Mouse (Mus musculus) adrenal gland (tissue): Measurements from ENCODE around the gene Gys1.

Source experiments
- intact Hi-C: fragments of 180-260 bp; cut with DNase I; formaldehyde crosslinking; loops from one replicate; pipeline ENCODE4 v1.15.1; 2025

Gene Gys1

DNA sequence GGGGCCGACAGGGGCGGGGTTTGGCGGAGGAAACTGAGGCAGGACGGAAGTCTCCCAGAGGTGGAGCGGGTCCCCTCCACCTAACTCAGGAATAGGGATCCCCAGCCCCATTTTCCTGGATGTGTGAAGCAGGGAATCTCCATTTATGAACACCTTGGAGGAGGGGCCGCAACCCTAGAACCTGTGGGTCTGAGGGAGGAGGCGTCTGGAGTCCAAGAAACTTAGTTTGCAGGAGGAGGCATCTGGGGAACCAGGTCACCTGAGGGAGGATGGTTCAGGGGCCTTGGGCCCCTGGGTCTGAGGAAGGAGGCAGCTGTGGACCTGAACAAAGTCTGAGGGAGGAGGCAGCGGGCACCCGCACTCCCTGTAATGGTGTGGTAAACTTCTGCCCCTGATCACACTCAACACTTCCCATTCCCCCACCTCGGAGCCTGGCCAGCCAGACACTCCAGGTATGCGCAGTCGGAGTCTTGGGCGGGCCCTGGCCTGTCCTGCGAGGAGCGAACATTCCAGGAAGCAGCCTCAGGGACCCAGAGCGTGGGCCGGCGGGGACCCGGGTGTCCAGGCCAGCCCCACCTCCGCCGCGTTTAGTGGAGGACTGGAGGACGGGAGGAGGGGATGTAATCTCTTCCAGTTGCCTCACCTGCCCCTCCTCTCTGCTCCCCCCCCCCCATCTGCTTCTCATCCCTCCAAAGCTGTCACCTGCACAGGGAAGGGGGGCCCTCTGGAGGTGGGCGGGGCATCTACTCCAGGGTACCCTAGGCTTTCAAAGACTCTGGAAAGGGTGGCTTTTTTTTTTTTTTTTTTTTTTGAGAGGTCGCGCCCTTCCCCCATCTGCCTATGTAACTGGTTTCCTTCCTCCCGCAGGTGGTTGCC, 20.5 kb upstream of the Gys1 start:
- intact Hi-C loops: no loop called here

DNA sequence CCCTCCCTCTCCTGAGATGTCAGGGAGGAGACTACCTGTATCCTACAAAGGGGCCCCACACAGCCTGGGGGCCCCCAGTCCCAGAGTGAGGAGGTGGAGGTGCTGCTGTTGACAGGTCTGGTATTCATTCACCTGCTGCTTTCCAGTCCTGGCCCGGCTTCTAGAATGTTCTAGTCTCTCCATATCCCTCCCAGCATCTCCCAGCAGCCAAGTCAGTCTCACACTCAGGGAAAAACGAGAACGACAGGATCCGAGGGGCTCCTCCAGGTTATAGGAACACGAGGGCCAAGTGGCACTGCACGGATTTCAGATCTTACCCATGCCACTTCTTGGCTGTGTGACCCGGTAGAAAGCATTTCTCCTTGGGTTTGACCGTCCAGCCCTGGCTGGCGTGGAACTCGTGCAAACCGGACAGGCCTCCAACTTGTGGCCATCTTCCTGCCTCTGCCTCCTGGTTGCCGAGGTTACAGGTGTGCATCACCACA, 19.9 kb upstream of the Gys1 start:
- intact Hi-C loops: no loop called here

DNA sequence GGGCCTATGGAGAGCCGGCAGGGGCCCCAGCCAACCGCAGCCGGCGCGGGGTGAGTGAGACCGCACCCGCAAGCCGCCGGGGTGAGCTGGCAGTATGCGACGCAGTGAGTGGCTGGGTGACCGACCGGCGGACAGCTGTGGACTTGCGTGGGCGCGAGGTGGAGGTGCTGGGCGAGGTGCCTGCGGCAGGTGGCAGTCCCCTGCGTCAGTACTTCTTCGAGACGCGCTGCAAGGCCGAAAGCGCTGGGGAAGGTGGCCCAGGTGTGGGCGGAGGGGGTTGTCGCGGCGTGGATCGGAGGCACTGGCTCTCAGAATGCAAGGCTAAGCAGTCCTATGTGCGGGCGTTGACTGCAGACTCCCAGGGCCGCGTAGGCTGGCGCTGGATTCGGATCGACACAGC, 19.0 kb upstream of the Gys1 start:
- intact Hi-C loops: no loop called here

DNA sequence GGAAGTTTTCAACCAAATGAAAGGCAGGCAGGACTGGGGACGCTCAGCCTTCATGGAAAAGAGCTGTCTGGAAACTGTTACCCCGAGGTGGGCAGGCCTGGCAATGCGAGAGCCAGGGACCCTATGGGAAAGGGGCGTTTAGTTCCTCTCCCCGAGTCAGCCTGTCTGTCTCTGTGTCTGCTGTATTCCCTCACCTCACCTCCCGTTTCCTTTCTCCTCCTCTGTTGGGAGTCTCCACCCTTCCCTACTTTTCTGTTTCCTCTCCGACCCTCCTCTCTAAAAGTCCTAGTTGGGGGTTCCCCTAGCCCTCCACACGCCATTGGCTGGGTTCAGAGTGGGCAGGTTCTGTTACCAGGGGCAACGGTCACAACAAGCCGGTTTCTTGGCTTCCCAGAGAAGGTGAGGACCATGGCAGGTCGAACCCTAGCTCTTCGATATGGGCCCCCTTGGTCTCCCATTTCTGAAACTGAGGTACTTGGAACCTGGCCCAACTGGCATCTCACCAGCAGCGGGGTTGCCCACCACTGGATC, 16.6 kb upstream of the Gys1 start:
- intact Hi-C loops: no loop called here

DNA sequence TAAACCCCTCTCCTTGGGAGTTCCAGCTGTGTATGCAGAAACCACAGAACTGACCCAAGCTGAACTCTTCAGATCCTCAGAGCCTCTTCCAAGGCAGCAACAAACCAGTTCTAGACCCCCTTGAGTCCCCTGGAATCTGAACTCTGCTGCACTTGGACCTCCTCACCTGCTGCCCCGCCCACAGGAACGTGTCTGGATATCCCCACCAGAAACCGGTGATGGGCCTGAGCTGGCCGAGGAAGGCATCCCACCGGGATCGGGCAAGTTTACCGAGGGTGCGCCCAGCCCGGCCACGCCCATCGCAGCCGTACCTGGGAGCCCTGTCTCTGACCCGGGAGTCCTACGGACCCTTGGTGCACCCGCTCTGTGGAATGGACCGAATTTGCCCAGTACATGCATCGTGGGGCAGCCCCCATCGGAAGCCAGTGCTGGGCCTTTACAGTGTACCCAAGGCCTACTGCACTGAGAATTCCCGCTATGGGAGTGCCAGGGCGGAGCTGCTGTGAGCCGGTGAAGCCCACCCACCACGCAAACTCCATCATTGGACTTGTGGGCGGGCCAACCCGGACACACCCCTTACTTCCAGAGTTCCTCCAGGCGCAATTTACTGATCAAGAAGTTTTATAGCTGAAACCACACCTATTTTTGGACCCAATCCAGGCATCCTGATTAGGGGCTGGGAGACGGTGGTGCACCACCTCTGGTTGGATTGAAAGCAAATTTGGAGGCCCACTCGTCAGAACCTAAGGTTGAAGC, 14.6 kb upstream of the Gys1 start:
- intact Hi-C loops: no loop called here

DNA sequence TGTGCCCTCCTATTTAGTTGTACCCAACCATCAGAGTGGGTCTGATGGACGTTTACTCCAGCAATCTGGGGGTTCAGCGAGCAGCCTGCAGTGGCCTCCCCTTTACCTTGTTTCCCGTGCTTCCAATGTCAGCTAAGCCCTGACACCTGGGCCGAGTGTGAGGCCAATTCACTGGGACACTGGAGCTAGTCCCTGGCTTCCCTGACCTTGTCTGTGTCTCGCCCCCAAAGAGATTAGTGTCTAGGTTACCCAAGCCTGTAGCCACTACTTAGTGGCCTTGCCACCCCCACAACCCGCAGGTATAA, 14.1 kb upstream of the Gys1 start, which contains the start of gene Lhb:
Lhb (plus strand) TSS at position 206 of the 305 bp plus-strand sequence.
- intact Hi-C loops: no loop called here

DNA sequence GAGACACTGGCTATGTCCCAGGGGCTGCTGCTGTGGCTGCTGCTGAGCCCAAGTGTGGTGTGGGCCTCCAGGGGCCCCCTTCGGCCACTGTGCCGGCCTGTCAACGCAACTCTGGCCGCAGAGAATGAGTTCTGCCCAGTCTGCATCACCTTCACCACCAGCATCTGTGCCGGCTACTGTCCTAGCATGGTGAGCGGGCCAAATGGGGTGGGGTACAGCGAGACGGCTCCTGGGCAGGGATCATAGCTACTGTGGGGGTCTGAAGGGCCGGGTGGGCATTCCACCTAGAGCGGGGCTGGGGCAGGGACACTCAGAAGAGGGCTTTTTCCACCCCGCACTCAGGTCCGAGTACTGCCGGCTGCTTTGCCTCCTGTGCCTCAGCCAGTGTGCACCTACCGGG, 13.4 kb upstream of the Gys1 start:
- intact Hi-C loops: no loop called here

DNA sequence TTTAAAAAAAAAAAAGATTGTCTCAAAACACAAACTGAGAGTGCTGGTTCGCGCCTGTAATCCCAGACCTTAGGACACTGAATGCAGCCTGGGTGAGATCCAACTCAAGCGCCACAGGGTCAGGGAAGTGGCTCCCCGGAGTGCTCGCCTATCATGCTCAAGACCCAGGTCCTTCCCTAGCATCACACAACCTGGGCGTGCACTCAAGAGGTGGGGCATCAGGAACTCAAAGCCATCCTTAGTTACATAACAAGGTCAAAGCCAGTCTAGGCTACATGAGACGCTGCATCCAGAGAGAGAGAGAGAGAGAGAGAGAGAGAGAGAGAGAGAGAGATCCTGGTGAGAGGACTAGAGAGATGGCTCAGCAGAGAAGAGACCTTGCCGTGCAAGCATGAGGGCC, 8.1 kb upstream of the Gys1 start:
- intact Hi-C loops: no loop called here

DNA sequence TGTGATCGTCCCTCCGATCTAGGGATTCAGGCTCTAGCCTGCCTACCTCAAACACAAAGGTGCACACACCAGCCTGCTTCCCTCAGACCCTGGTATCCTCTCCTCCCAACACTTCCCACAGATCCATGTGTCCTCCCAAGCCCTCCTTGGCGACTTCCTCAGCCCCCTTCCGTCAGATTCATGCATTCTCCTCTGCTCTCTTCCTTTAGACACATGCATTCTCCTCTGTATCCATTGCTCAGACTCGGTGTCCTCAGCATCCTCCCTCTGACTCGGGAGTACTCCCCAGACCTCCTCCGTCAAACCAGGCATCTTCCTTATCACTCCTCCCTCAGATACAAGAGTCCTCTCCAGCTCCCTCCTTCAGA, 825 bp upstream of the Gys1 start:
- intact Hi-C loops: no loop called here

DNA sequence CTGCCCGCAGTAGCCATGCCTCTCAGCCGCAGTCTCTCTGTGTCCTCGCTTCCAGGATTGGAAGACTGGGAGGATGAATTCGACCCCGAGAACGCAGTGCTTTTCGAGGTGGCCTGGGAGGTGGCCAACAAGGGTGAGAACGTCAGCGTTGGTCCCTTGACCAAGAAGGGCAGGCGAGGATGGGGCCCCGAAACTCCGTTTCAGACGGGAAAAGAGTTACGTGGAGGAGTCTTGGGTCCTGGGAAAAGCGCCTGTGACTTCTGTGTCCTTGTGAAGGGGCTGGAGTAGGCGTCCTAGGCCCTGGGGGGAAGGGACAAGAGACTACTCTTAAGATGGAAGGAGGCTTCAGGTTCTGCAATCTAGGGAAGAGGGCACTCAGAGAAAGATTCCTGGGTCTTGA, 394 bp downstream of the Gys1 start:
- intact Hi-C loops: no loop called here

DNA sequence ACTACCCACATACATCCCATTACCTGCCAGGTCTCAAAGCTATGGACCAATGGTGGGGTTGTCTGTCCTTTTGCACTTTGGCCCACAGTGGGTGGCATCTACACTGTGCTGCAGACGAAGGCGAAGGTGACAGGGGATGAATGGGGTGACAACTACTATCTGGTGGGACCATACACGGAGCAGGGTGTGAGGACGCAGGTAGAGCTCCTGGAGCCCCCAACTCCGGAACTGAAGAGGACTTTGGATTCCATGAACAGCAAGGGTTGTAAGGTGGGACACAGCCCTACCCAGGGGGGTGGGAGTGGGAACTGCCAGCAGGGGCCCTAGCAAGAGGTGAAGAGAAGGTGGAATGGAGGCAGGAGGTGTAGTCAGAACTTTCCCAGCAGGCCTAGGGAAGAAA, 1.8 kb downstream of the Gys1 start:
- intact Hi-C loops: no loop called here

DNA sequence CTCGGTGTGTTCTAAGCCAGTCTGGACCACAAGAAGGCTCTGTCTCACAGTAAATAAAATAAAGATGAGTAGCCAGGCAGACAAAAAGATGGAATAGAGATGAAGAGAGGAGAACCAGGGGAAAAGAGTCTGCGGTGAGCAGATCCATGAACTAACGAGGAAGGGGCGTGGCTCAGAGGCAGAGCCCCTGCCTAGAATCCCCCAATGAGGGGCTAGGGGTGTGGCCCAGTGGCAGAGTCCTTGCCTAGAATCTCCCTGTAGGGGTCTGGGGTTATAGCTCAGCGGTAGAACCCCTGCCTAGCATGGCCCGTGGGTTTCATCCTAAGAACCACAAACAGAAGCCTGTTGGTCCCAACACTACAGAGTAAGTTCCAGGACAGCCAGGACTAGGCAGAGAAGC, 2.4 kb downstream of the Gys1 start:
- intact Hi-C loops: no loop called here

DNA sequence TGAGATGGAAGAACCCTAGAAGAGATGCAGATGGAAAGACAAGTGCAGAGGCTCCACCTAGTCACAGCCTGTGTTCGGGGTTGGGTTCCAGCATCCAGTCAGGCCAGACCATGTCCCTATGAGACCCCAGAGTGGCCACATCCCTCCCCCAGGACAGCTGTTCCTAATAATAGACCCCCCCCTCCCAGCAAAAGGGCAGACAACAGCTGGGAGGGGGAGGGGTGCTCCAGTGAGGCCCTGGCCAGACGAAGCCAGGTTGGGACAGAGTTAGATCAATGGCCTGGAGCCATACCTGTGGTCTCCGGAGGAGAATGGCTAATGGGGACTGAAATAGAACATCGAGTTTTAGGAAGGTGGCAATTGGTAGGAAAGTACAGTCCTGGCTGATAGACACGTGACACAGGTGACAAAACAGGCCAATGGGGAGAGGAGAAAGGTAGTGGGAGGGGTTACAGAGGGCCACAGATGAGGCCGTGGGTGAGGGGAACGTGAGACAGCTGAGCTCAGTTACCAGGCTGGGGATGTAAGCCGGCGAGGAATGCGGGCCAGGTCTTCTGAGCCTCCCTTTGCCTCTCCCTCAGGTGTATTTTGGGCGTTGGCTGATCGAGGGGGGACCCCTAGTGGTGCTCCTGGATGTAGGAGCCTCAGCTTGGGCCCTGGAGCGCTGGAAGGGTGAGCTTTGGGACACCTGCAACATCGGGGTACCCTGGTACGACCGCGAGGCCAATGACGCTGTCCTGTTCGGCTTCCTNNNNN, 3.1 kb downstream of the Gys1 start, which contains the start of gene Ruvbl2:
Ruvbl2 (minus strand) TSS at position 576 of the 756 bp plus-strand sequence.
- intact Hi-C loops: no loop called here

DNA sequence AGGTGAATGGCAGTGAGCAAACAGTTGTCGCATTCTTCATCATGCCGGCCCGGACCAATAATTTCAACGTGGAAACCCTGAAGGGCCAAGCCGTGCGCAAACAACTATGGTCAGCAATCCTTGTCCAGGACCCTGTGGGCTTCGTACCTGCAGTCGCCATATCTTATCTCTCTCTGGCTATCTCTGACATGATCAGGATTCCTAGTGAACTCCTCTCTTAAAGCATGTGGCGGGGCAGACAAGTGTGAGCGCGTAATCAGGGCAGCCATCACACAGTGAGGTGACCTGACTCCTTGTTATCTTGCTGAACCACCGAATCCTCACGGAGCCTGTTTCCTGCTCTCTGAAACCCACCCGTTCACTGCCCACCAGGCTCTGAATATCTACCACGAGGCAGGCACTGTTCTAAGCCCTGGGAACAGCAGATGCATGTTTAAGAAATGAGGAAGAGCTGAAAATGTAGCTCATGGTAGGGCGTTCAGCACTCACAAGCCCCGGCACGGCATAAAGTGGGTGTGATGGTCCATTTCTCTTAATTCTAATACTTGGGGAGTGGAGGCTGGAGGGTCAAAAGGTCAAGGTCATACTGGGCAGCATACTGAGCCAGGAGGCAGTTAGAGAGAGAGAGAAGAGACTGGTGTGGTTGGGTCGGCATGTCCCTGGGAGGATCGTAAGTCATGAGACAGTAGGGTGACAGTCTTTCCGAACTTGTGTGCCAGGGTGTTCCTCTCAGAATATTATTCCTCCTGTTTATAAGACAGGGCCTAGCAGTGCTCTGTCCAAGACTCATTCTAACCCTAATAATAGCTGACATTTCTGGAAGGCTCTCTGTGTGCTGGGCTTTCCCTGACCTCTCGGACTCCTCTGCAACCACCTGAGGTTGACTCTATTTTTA, 9.1 kb downstream of the Gys1 start:
- intact Hi-C loops: loop anchor here (5.0 kb wide), 1 partner anchor 36 kb away; the partner anchor contains the start of gene Kcna7

DNA sequence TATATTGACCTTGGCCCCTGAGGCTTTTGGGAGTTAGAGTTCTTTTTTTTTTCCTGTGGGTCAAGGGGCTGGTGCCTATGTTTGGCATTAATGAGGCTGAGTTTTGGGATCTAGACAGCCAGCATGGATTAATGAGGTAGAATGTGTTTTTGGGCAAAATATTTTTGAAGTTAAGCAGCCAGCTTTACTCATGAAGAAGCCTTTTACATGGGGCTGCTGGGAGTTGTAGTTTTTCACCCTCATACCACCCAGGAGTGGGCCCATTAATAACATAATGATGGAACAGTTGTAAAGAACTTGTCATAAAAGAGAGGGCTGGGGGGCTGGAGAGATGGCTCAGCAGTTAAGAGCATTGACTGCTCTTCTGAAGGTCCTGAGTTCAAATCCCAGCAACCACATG, 11.9 kb downstream of the Gys1 start:
- intact Hi-C loops: no loop called here

DNA sequence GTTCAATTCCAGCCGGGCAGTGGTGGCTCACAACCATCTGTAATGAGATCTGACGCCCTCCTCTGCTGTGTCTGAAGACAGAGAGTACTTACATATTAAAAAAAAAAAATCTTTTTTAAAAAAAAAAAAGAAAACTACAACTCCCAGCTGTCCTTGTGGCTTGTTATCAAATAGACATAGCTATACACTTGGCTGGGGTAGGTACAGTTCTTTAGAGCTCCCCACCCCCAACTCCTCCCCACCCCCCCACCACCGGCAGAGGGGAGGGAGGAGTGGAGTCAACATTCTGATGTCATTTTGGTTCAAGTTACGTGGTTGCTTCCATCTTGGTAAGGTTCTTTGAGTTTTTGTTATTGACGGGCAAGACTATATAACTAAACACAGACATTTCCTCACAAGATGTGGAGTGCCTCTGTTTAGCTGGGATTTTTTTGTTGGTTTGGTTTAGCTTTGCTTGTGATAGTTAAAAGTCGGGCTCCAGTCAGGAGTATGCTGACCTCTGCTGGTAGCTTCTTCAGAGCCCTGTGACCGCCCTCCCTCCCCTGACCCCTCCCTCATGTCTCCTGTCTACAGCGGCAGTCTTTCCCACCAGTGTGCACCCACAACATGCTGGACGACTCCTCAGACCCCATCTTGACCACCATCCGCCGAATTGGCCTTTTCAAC, 12.8 kb downstream of the Gys1 start:
- intact Hi-C loops: no loop called here

DNA sequence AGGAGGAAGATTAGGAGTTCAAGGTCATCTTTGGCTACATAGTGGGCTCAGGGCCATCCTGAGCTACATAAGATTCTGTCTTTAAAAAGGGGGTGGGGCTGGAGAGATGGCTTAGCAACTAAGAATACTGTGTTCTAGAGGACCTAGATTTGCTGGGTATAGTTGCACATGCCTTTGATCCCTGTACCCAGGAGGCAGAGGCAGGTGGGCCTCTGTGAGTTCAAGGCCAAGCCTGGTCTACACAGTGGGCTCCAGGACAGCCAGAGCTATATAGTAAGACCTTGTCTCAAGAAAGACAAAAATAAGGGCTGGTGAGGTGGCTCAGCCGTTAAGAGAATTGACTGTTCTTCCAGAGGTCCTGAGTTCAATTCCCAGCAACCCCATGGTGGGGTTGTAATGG, 15.3 kb downstream of the Gys1 start:
- intact Hi-C loops: loop anchor here (5.0 kb wide), 1 partner anchor 112 kb away; no protein-coding TSS in a partner anchor

DNA sequence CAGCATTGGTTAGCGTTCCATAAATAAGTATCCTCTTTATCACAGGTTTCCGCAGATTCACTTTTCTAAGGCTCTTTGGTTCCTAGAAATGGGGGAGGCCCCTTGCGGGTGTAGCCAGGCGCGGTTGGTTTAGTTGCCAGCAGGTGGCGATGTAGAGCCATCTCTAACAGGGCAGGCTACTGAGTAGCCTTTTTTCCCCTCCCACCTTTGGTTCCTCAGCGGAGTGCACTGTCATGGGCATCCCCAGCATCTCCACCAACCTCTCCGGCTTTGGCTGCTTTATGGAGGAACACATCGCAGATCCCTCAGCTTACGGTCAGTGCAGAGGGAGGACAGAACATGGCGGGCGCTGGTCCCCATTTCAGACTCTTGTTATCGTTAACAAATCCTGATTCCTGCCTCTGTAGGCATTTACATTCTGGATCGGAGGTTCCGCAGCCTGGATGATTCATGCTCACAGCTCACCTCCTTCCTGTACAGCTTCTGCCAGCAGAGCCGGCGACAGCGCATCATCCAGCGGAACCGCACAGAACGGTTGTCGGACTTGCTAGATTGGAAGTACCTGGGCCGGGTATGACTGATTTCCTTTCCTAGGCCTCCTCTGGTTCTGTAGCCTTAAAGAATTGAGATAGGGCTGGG, 16.8 kb downstream of the Gys1 start:
- intact Hi-C loops: loop anchor here (5.0 kb wide), 1 partner anchor 111 kb away; no protein-coding TSS in a partner anchor

DNA sequence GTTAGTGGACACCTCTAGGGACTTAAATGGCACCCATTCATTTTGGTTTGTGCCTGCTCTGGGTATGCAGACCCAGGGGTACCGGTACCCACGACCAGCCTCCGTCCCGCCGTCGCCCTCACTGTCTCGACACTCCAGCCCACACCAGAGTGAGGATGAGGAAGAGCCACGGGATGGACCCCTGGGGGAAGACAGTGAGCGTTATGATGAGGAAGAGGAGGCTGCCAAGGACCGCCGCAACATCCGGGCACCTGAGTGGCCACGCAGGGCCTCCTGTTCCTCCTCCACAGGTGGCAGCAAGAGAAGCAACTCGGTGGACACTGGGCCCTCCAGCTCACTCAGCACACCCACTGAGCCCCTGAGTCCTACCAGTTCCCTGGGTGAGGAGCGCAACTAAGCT, 20.3 kb downstream of the Gys1 start:
- intact Hi-C loops: loop anchor here (5.0 kb wide), 1 partner anchor 107 kb away; no protein-coding TSS in a partner anchor
